Mouse (Mus musculus) hindbrain, embryonic 12.5 days (tissue): ENCODE measurements at regions not wholly inside any gene's neighbourhood (a gene's known extent, or its start where the extent isn't known, plus 50 kb on each side); places are given as distances from the start of the nearest gene placed in this dataset.

Experiments
- ATAC-seq: fragments of 200-750 bp; cut with Nextera tagmentation; 2 replicates; pipeline ENCODE4 v1.8.0; 2017; ENCODE audit warnings: moderate TSS enrichment; ENCODE audit not compliant: low FRiP score
- H3K27ac ChIP-seq: fragments of 300-500 bp; sonication (generic); 2 replicates; pipeline ENCODE4 v1.5.1; 2016; ENCODE audit warnings: mild to moderate bottlenecking
- H3K27me3 ChIP-seq: fragments of 300-500 bp; sonication (generic); 2 replicates; pipeline ENCODE4 v1.6.1; 2016; ENCODE audit warnings: mild to moderate bottlenecking
- H3K36me3 ChIP-seq: fragments of 300-500 bp; sonication (generic); 2 replicates; pipeline ENCODE4 v1.6.1; 2016; ENCODE audit warnings: mild to moderate bottlenecking
- H3K4me1 ChIP-seq: fragments of 300-500 bp; sonication (generic); 2 replicates; pipeline ENCODE4 v1.6.1; 2016
- H3K4me2 ChIP-seq: fragments of 300-500 bp; sonication (generic); replicated peaks from 2 replicates; pipeline ENCODE4 v1.6.1; 2016; ENCODE audit warnings: mild to moderate bottlenecking
- H3K4me3 ChIP-seq: fragments of 300-500 bp; sonication (generic); 2 replicates; pipeline ENCODE4 v1.5.1; 2016; ENCODE audit warnings: mild to moderate bottlenecking
- H3K9ac ChIP-seq: fragments of 300-500 bp; sonication (generic); 2 replicates; pipeline ENCODE4 v1.6.1; 2016; ENCODE audit warnings: mild to moderate bottlenecking, moderate library complexity
- H3K9me3 ChIP-seq: fragments of 300-500 bp; sonication (generic); replicated peaks from 2 replicates; pipeline ENCODE4 v1.6.1; 2016; ENCODE audit warnings: mild to moderate bottlenecking
- WGBS: fragments of 180-500 bp; shearing (Covaris S2); methylation state at CpG from one replicate; pipeline ENCODE4 v1.1.7; 2016; 5-methylcytosine and 5-hydroxymethylcytosine counted together

GRCm38 (mm10) chr11:52557836-52558235 lies 161.6 kb downstream of the 9530068E07Rik start:
- Histone ChIP-seq H3K4me1 (no peaks in the 10 kb centered on the region), H3K9ac (no peak overlapping the region), H3K27ac (no peak overlapping the region), H3K36me3 (no peaks in the 10 kb centered on the region), H3K9me3 (no peaks in the 10 kb centered on the region), H3K27me3 (no peaks in the 10 kb centered on the region), H3K4me3 (no peak overlapping the region), H3K4me2 (no peak overlapping the region)
- 96% methylated on average over 3 of the region's 3 CpGs for WGBS
- no peak for ATAC-seq

- Histone ChIP-seq H3K4me2 (no peak overlapping the region), H3K27ac (no peak overlapping the region), H3K27me3 (no peaks in the 10 kb centered on the region), H3K9ac (no peak overlapping the region), H3K4me3 (no peak overlapping the region), H3K9me3 (no peaks in the 10 kb centered on the region), H3K4me1 (no peaks in the 10 kb centered on the region), H3K36me3 (no peaks in the 10 kb centered on the region)
- WGBS, result 57% methylated on average over 5 of the region's 5 CpGs
- ATAC-seq, result no peak
Observed at GRCm38 (mm10) chr11:52558782-52559181, 162.6 kb downstream of the 9530068E07Rik start.

GRCm38 (mm10) chr11:52561281-52561680 lies 165.1 kb downstream of the 9530068E07Rik start:
- no peaks in the 10 kb centered on the region for H3K27me3 ChIP-seq
- H3K4me1 ChIP-seq, result peaks cover 8% of the 10 kb centered on the region
- peak; percentile 43; the same call in 1 of the 2 replicates for ATAC-seq
- no peak overlapping the region for H3K4me2 ChIP-seq
- H3K36me3 ChIP-seq, result no peaks in the 10 kb centered on the region
- no peak overlapping the region for H3K9ac ChIP-seq
- no peaks in the 10 kb centered on the region for H3K9me3 ChIP-seq
- 47% methylated on average over 7 of the region's 7 CpGs for WGBS
- no peak overlapping the region for H3K27ac ChIP-seq
- H3K4me3 ChIP-seq, result no peak overlapping the region

- Histone ChIP-seq H3K9ac (no peak overlapping the region), H3K27me3 (no peaks in the 10 kb centered on the region), H3K4me2 (no peak overlapping the region), H3K27ac (no peak overlapping the region), H3K4me1 (peaks cover 28% of the 10 kb centered on the region), H3K9me3 (no peaks in the 10 kb centered on the region), H3K36me3 (no peaks in the 10 kb centered on the region), H3K4me3 (no peak overlapping the region)
- no peak for ATAC-seq
- 15% methylated on average over 1 of the region's 1 CpGs for WGBS
Observed at GRCm38 (mm10) chr11:52565457-52565856, 169.2 kb downstream of the 9530068E07Rik start.

- Histone ChIP-seq H3K9ac (no peak overlapping the region), H3K36me3 (no peaks in the 10 kb centered on the region), H3K4me1 (peaks cover 34% of the 10 kb centered on the region), H3K27me3 (no peaks in the 10 kb centered on the region), H3K27ac (no peak overlapping the region), H3K4me2 (no peak overlapping the region), H3K9me3 (no peaks in the 10 kb centered on the region), H3K4me3 (no peak overlapping the region)
- 70% methylated on average over 9 of the region's 9 CpGs for WGBS
- no peak for ATAC-seq
Observed at GRCm38 (mm10) chr11:52566026-52566425, 169.8 kb downstream of the 9530068E07Rik start.

GRCm38 (mm10) chr11:52567945-52568687 lies 171.9 kb downstream of the 9530068E07Rik start:
- no peaks in the 10 kb centered on the region for H3K36me3 ChIP-seq
- ATAC-seq, result no peak
- H3K4me2 ChIP-seq, result no peak overlapping the region
- no peak overlapping the region for H3K9ac ChIP-seq
- no peak overlapping the region for H3K4me3 ChIP-seq
- H3K27me3 ChIP-seq, result no peaks in the 10 kb centered on the region
- H3K27ac ChIP-seq, result 0 out of 2 replicates have a peak overlapping the region, but pooled peaks have one; percentile 12
- H3K9me3 ChIP-seq, result no peaks in the 10 kb centered on the region
- H3K4me1 ChIP-seq, result peaks cover 38% of the 10 kb centered on the region
- WGBS, result 60% methylated on average over 13 of the region's 13 CpGs

GRCm38 (mm10) chr11:52568794-52569193 lies 172.6 kb downstream of the 9530068E07Rik start:
- WGBS, result 68% methylated on average over 1 of the region's 1 CpGs
- H3K27ac ChIP-seq, result no peak overlapping the region
- H3K9ac ChIP-seq, result no peak overlapping the region
- no peak overlapping the region for H3K4me3 ChIP-seq
- no peak overlapping the region for H3K4me2 ChIP-seq
- no peaks in the 10 kb centered on the region for H3K27me3 ChIP-seq
- H3K4me1 ChIP-seq, result peaks cover 38% of the 10 kb centered on the region
- no peaks in the 10 kb centered on the region for H3K36me3 ChIP-seq
- no peak for ATAC-seq
- no peaks in the 10 kb centered on the region for H3K9me3 ChIP-seq

GRCm38 (mm10) chr11:52569759-52570158 lies 173.5 kb downstream of the 9530068E07Rik start:
- peaks cover 38% of the 10 kb centered on the region for H3K4me1 ChIP-seq
- no peak overlapping the region for H3K4me3 ChIP-seq
- no peak for ATAC-seq
- H3K27ac ChIP-seq, result no peak overlapping the region
- no peak overlapping the region for H3K4me2 ChIP-seq
- H3K9me3 ChIP-seq, result no peaks in the 10 kb centered on the region
- no peak overlapping the region for H3K9ac ChIP-seq
- no peaks in the 10 kb centered on the region for H3K27me3 ChIP-seq
- 68% methylated on average over 10 of the region's 10 CpGs for WGBS
- H3K36me3 ChIP-seq, result no peaks in the 10 kb centered on the region

GRCm38 (mm10) chr11:52578471-52578870 lies 182.2 kb downstream of the 9530068E07Rik start:
- 36% methylated on average over 9 of the region's 9 CpGs for WGBS
- Histone ChIP-seq H3K27me3 (no peaks in the 10 kb centered on the region), H3K4me1 (peaks cover 2% of the 10 kb centered on the region; the same call in 1 of the 2 replicates), H3K36me3 (no peaks in the 10 kb centered on the region), H3K9ac (no peak overlapping the region), H3K4me2 (no peak overlapping the region), H3K27ac (no peak overlapping the region), H3K4me3 (no peak overlapping the region), H3K9me3 (no peaks in the 10 kb centered on the region)
- ATAC-seq, result no peak

GRCm38 (mm10) chr11:52579764-52580377 lies 183.6 kb downstream of the 9530068E07Rik start:
- Histone ChIP-seq H3K9me3 (0 out of 2 replicates have a peak, but pooled peaks cover 2% of the 10 kb centered on the region), H3K27me3 (no peaks in the 10 kb centered on the region), H3K36me3 (no peaks in the 10 kb centered on the region), H3K4me2 (no peak overlapping the region), H3K9ac (no peak overlapping the region), H3K4me3 (no peak overlapping the region), H3K4me1 (peaks cover 2% of the 10 kb centered on the region; the same call in 1 of the 2 replicates), H3K27ac (no peak overlapping the region)
- no peak for ATAC-seq
- 72% methylated on average over 13 of the region's 13 CpGs for WGBS

GRCm38 (mm10) chr11:52591596-52592180 lies 172.7 kb upstream of the Fstl4 start:
- Histone ChIP-seq H3K4me3 (no peak overlapping the region), H3K27me3 (no peaks in the 10 kb centered on the region), H3K4me2 (no peak overlapping the region), H3K36me3 (no peaks in the 10 kb centered on the region), H3K4me1 (no peaks in the 10 kb centered on the region), H3K9me3 (no peaks in the 10 kb centered on the region), H3K9ac (no peak overlapping the region), H3K27ac (no peak overlapping the region)
- 63% methylated on average over 9 of the region's 9 CpGs for WGBS
- ATAC-seq, result no peak

GRCm38 (mm10) chr11:52594092-52594491 lies 170.3 kb upstream of the Fstl4 start:
- Histone ChIP-seq H3K4me3 (no peak overlapping the region), H3K4me2 (no peak overlapping the region), H3K4me1 (no peaks in the 10 kb centered on the region), H3K27me3 (no peaks in the 10 kb centered on the region), H3K9ac (no peak overlapping the region), H3K9me3 (no peaks in the 10 kb centered on the region), H3K36me3 (no peaks in the 10 kb centered on the region), H3K27ac (no peak overlapping the region)
- 92% methylated on average over 4 of the region's 4 CpGs for WGBS
- ATAC-seq, result no peak
